Comparison of ENCODE assay signal across 8 mouse cellular contexts in genomic region chr11:87709513-87710261, GRCm38 (mm10). TPM values are rescaled to one million over a fixed set of nuclear protein-coding genes. Genes with fewer than 3 reads are reported as not detected.
DNase-seq lines count a peak whose midpoint lies in the region; ATAC-seq and TF ChIP-seq lines count a peak whose summit lies in the region.

No protein-coding gene starts in this region.

- H3K27me3 ChIP-seq in erythroblast, embryonic 14.5 days (ENCODE audit: control insufficient read depth), result no peaks in the 10 kb centered on the region
- no peaks in the 10 kb centered on the region for H3K27me3 ChIP-seq in intestine, embryonic 15.5 days (replicated peaks)
- no peaks in the 10 kb centered on the region for H3K27me3 ChIP-seq in liver, postnatal 0 days (ENCODE audit: insufficient read depth, low read length)
- H3K27me3 ChIP-seq in neural tube, embryonic 14.5 days (ENCODE audit: control insufficient read depth, insufficient read depth, low read length), result no peaks in the 10 kb centered on the region

- TF ChIP-seq CTCF in liver, postnatal 0 days (IDR thresholded peaks at IDR 0.05; ENCODE audit: low read depth), result no peak

- WGBS in intestine, embryonic 15.5 days, result 7% methylated on average over 21 of the region's 21 CpGs
- WGBS in liver, postnatal 0 days (ENCODE audit: insufficient replicate concordance), result 10% methylated on average over 21 of the region's 21 CpGs
- 7% methylated on average over 21 of the region's 21 CpGs for WGBS in neural tube, embryonic 14.5 days

- no peak for TF ChIP-seq EP300 in liver, postnatal 0 days (IDR thresholded peaks at IDR 0.05; ENCODE audit: low read depth)

- no peaks in the 10 kb centered on the region for H3K9me3 ChIP-seq in erythroblast, embryonic 14.5 days (ENCODE audit: control insufficient read depth, low read length)
- H3K9me3 ChIP-seq in intestine, embryonic 15.5 days, result no peaks in the 10 kb centered on the region
- H3K9me3 ChIP-seq in liver, postnatal 0 days (ENCODE audit: low read length), result no peaks in the 10 kb centered on the region
- H3K9me3 ChIP-seq in neural tube, embryonic 14.5 days (ENCODE audit: control insufficient read depth, low read length), result no peaks in the 10 kb centered on the region

- peak; percentile 93 for ATAC-seq in intestine, embryonic 15.5 days
- ATAC-seq in liver, postnatal 0 days, result peak; percentile 13; the same call in 1 of the 2 replicates
- ATAC-seq in neural tube, embryonic 14.5 days (ENCODE audit: low read depth), result no peak
- no peak for ATAC-seq in inflammation-experienced regulatory T-cells, adult 6 months

- H3K9ac ChIP-seq in intestine, embryonic 15.5 days, result peak overlapping the region; percentile 13; the same call in 1 of the 2 replicates
- H3K9ac ChIP-seq in liver, postnatal 0 days (replicated peaks), result peak overlapping the region; percentile 13
- H3K9ac ChIP-seq in neural tube, embryonic 14.5 days (replicated peaks; ENCODE audit: low read depth, low read length), result no peak overlapping the region

- H3K36me3 ChIP-seq in erythroblast, embryonic 14.5 days (ENCODE audit: control insufficient read depth), result peaks cover 2% of the 10 kb centered on the region; the same call in 1 of the 2 replicates
- H3K36me3 ChIP-seq in intestine, embryonic 15.5 days, result no peaks in the 10 kb centered on the region
- H3K36me3 ChIP-seq in liver, postnatal 0 days (replicated peaks; ENCODE audit: insufficient read depth, low read length), result no peaks in the 10 kb centered on the region
- H3K36me3 ChIP-seq in neural tube, embryonic 14.5 days (ENCODE audit: control insufficient read depth, insufficient read depth, low read length), result no peaks in the 10 kb centered on the region

- peak overlapping the region; percentile 84 for H3K27ac ChIP-seq in intestine, embryonic 15.5 days
- H3K27ac ChIP-seq in liver, postnatal 0 days (ENCODE audit: low read depth), result no peak overlapping the region
- no peak overlapping the region for H3K27ac ChIP-seq in neural tube, embryonic 14.5 days (ENCODE audit: low read depth, low read length)

- DNase-seq in cerebellum, postnatal 10 days, result peak; percentile 24
- no peak for DNase-seq in cerebellum, adult 8-10 months
- DNase-seq in liver, postnatal 0 days, result no peak
- DNase-seq in right cerebral cortex, postnatal 25 days, result no peak

- peak overlapping the region; percentile 57 for H3K4me2 ChIP-seq in intestine, embryonic 15.5 days (replicated peaks)
- peak overlapping the region; percentile 57 for H3K4me2 ChIP-seq in liver, postnatal 0 days (ENCODE audit: low read depth, low read length)
- peak overlapping the region; percentile 30 for H3K4me2 ChIP-seq in neural tube, embryonic 14.5 days (ENCODE audit: low read depth, low read length)

- H3K4me3 ChIP-seq in erythroblast, embryonic 14.5 days (replicated peaks), result peak overlapping the region; percentile 37
- H3K4me3 ChIP-seq in intestine, embryonic 15.5 days (replicated peaks), result peak overlapping the region; percentile 16
- H3K4me3 ChIP-seq in liver, postnatal 0 days (ENCODE audit: low read depth, low read length), result peak overlapping the region; percentile 29
- peak overlapping the region; percentile 15; the same call in 1 of the 2 replicates for H3K4me3 ChIP-seq in neural tube, embryonic 14.5 days (ENCODE audit: low read depth, low read length)

- H3K4me1 ChIP-seq in erythroblast, embryonic 14.5 days (ENCODE audit: control insufficient read depth), result peaks cover 72% of the 10 kb centered on the region
- H3K4me1 ChIP-seq in intestine, embryonic 15.5 days (replicated peaks), result peaks cover 14% of the 10 kb centered on the region
- peaks cover 35% of the 10 kb centered on the region for H3K4me1 ChIP-seq in liver, postnatal 0 days (ENCODE audit: insufficient read depth)
- 0 out of 2 replicates have a peak, but pooled peaks cover 6% of the 10 kb centered on the region for H3K4me1 ChIP-seq in neural tube, embryonic 14.5 days (ENCODE audit: control insufficient read depth, insufficient read depth, low read length)

RNA-seq across cellular contexts. Expression of gene Supt4a, which starts 27.7 kb away (rescaled TPM):
- 4.3 and 5.5 TPM in 2 replicates for polyA plus RNA-seq in erythroblast, embryonic 14.5 days (2012)
- 117 and 121 TPM in 2 replicates for polyA plus RNA-seq in intestine, embryonic 15.5 days (2015; fragmentation: Nextera tagmentation; extraction: Ambion mirVana)
- 114 and 120 TPM in 2 replicates for polyA plus RNA-seq in liver, postnatal 0 days (2015; fragmentation: Nextera tagmentation; extraction: Ambion mirVana)
- polyA plus RNA-seq in neural tube, embryonic 14.5 days (2014; fragmentation: Nextera tagmentation; extraction: Ambion mirVana), result 137 and 139 TPM in 2 replicates
- 100 to 1,000 TPM; 357 to 377 (median 371) TPM for polyA plus RNA-seq in inflammation-experienced regulatory T-cells, adult 6 months (2017; shearing (Covaris generic))

RNA-seq across cellular contexts. Expression of gene Rnf43, which starts 47.2 kb away (rescaled TPM):
- 0.08 and 0.64 TPM in 2 replicates for polyA plus RNA-seq in erythroblast, embryonic 14.5 days (2012)
- 14.1 and 14.7 TPM in 2 replicates for polyA plus RNA-seq in intestine, embryonic 15.5 days (2015; fragmentation: Nextera tagmentation; extraction: Ambion mirVana)
- polyA plus RNA-seq in liver, postnatal 0 days (2015; fragmentation: Nextera tagmentation; extraction: Ambion mirVana), result 4.2 and 5.8 TPM in 2 replicates
- 0.71 and 1.1 TPM in 2 replicates for polyA plus RNA-seq in neural tube, embryonic 14.5 days (2014; fragmentation: Nextera tagmentation; extraction: Ambion mirVana)
- polyA plus RNA-seq in inflammation-experienced regulatory T-cells, adult 6 months (2017; shearing (Covaris generic)), result 10 to 100 TPM; 35.2 to 53.0 (median 47.2) TPM

RNA-seq across cellular contexts. Expression of gene Tspoap1, which starts 50.7 kb away (rescaled TPM):
- polyA plus RNA-seq in erythroblast, embryonic 14.5 days (2012), result 0.47 and 0.71 TPM in 2 replicates
- polyA plus RNA-seq in intestine, embryonic 15.5 days (2015; fragmentation: Nextera tagmentation; extraction: Ambion mirVana), result 0.96 and 1.5 TPM in 2 replicates
- 0.59 and 1.2 TPM in 2 replicates for polyA plus RNA-seq in liver, postnatal 0 days (2015; fragmentation: Nextera tagmentation; extraction: Ambion mirVana)
- 47.8 and 55.2 TPM in 2 replicates for polyA plus RNA-seq in neural tube, embryonic 14.5 days (2014; fragmentation: Nextera tagmentation; extraction: Ambion mirVana)
- 1 to 10 TPM; 1.7 to 3.8 (median 3.4) TPM for polyA plus RNA-seq in inflammation-experienced regulatory T-cells, adult 6 months (2017; shearing (Covaris generic))

Comparison
In these comparisons a context has a peak if more than half of its experiments do, and no peak if none do; other contexts are left out.
1. DNase-seq: peak in cerebellum, postnatal 10 days (2 of 2); none in cerebellum, adult 8-10 months (single experiment), liver, postnatal 0 days (single experiment) and right cerebral cortex, postnatal 25 days (single experiment).
2. ATAC-seq: peak in intestine, embryonic 15.5 days (single experiment) and liver, postnatal 0 days (single experiment); none in neural tube, embryonic 14.5 days (single experiment) and inflammation-experienced regulatory T-cells, adult 6 months (single experiment).
3. RNA of gene Supt4a, which starts 27.7 kb away (polyA plus RNA-seq): 357 to 377 TPM in inflammation-experienced regulatory T-cells, adult 6 months, 137 to 139 TPM in neural tube, embryonic 14.5 days, 114 to 120 TPM in liver, postnatal 0 days and 117 to 121 TPM in intestine, embryonic 15.5 days; 4.3 to 5.5 TPM in erythroblast, embryonic 14.5 days; every median in the first group is over 10 times any median in the second.
4. RNA of gene Tspoap1, which starts 50.7 kb away (polyA plus RNA-seq): 47.8 to 55.2 TPM in neural tube, embryonic 14.5 days; 1.7 to 3.8 TPM in inflammation-experienced regulatory T-cells, adult 6 months, 0.59 to 1.2 TPM in liver, postnatal 0 days, 0.96 to 1.5 TPM in intestine, embryonic 15.5 days and 0.47 to 0.71 TPM in erythroblast, embryonic 14.5 days; every median in the first group is over 10 times any median in the second.
5. Peak in every context shown above with its lines, with median percentiles within 50 percentile points of each other: H3K4me3 ChIP-seq and H3K4me2 ChIP-seq.